Mouse (Mus musculus) limb, embryonic 13.5 days (tissue): Measurements from ENCODE around the gene Ankdd1a. TPM values are rescaled to one million over a fixed set of nuclear protein-coding genes. Genes with fewer than 3 reads are reported as not detected.
A peak's percentile ranks its signal among the peaks of the same experiment; 100 is the strongest.

Source experiments
- ATAC-seq: fragments of 200-750 bp; cut with Nextera tagmentation; 2 replicates; pipeline ENCODE4 v1.8.0; 2017; ENCODE audit warnings: low read depth, moderate number of reproducible peaks, moderate TSS enrichment; ENCODE audit not compliant: low FRiP score
- H3K27ac ChIP-seq: fragments of 300-500 bp; sonication (generic); 2 replicates; pipeline ENCODE4 v1.5.1; 2015; ENCODE audit warnings: inconsistent platforms, mild to moderate bottlenecking, moderate library complexity
- H3K27me3 ChIP-seq: fragments of 300-500 bp; sonication (generic); 2 replicates; pipeline ENCODE4 v1.6.1; 2015; ENCODE audit warnings: mild to moderate bottlenecking, inconsistent platforms
- H3K36me3 ChIP-seq: fragments of 300-500 bp; sonication (generic); 2 replicates; pipeline ENCODE4 v1.6.1; 2015; ENCODE audit warnings: inconsistent platforms, mild to moderate bottlenecking, moderate library complexity
- H3K4me1 ChIP-seq: fragments of 300-500 bp; sonication (generic); 2 replicates; pipeline ENCODE4 v1.6.1; 2015; ENCODE audit warnings: inconsistent platforms
- H3K4me2 ChIP-seq: fragments of 300-500 bp; sonication (generic); replicated peaks from 2 replicates; pipeline ENCODE4 v1.6.1; 2015; ENCODE audit warnings: inconsistent platforms, mild to moderate bottlenecking, moderate library complexity
- H3K4me3 ChIP-seq: fragments of 300-500 bp; sonication (generic); 2 replicates; pipeline ENCODE4 v1.5.1; 2015; ENCODE audit warnings: moderate library complexity, mild to moderate bottlenecking, inconsistent platforms
- H3K9ac ChIP-seq: fragments of 300-500 bp; sonication (generic); 2 replicates; pipeline ENCODE4 v1.6.1; 2015; ENCODE audit warnings: mild to moderate bottlenecking, inconsistent platforms
- H3K9me3 ChIP-seq: fragments of 300-500 bp; sonication (generic); 2 replicates; pipeline ENCODE4 v1.6.1; 2016; ENCODE audit warnings: inconsistent platforms
- WGBS: fragments of 180-500 bp; shearing (Covaris S2); methylation state at CpG from one replicate; pipeline ENCODE4 v1.1.7; 2015; 5-methylcytosine and 5-hydroxymethylcytosine counted together
- polyA plus RNA-seq: library from polyadenylated mRNA; unstranded; fragments of >200 nt; fragmentation: Nextera tagmentation; extraction: Ambion mirVana; gene quantifications from 2 replicates; pipeline ENCODE4 v1.2.1, GENCODE M21; 2015

Ankdd1a gene
- polyA plus RNA-seq, 1 experiment from 2014 or later: not detected

DNA sequence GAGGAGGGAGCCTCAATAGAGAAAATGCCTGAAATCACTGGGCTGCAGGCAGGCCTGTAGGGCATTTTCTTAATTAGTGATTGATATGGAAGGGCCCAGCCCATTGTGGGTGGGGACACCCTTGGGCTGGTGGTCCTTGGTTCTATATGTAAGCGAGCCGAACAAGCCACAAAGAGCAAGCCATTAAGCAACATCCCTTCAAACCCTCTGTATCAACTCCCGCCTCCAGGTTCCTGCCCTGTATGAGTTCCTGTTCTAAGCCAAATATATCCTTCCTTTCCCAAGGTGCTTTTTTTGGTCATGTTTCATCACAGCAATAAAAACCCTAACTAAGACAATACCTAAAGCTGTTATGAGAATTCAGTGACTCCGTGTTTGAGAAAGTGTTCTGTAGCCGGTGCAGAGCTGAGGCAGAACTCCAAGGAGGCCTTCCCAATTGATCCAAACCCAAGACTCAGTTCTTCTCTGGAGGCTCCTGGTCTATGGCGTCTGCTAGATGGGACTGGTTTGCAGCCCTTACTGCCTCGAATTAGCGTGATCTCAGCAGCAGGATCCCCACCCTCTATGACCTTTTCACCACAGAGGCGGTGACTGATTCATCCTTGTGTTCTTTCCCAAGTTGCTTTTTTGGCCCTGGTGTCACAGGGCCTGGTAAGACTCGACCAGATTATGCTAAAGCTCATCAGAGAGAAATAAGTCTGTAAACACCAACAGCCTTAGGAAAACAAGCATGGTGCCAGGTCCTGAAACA, 5.6 kb upstream of the Ankdd1a start:
- no peak for ATAC-seq
- 83% methylated on average over 10 of the region's 10 CpGs for WGBS
- no peak overlapping the region for H3K27ac ChIP-seq

DNA sequence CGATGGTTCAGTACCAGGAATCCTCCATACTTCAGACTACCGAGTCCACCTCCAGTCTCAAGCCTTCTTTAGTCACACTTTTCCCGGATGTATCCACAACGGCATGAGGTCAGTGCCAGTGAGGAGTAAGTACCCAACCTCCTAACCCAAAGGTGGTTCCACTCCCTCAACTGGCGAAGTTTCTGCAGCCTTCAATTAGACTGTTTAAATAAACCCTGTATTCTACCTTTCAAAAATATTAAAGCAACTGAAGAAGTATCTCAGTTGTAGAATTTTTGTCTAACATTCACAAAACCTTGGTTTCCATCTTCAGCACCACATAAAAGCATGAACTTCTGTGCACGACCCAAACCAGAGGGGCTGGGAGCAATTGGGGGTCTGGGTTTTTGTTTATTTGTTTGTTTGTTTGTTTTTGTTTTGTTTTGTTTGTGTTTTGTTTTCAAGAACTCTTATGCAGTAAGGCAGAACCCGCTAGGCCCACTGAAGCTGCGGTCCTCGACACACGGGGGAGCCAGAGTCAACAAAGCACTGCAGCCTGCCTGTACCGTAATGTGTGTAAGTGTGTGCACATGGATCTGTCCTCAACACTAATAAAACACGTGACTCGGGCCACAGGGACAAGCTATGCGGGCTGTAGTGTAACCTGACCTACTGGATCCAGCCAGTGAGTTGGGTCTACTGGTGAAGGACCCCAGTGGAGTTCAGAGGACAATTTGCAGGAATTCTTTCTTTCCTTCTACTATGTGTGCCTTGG, 3.8 kb upstream of the Ankdd1a start:
- ATAC-seq: peak; percentile 79; the same call in 1 of the 2 replicates
- WGBS: 28% methylated on average over 14 of the region's 14 CpGs
- Histone ChIP-seq H3K4me3 (no peak overlapping the region), H3K4me1 (peaks cover 16% of the 10 kb centered on the region), H3K27ac (no peak overlapping the region), H3K9ac (no peak overlapping the region), H3K27me3 (peaks cover 8% of the 10 kb centered on the region; the same call in 1 of the 2 replicates), H3K9me3 (no peaks in the 10 kb centered on the region), H3K36me3 (no peaks in the 10 kb centered on the region), H3K4me2 (peak overlapping the region; percentile 38)

More for the DNA sequence above, 5.6 kb upstream of the Ankdd1a start:
- no peaks in the 10 kb centered on the region for H3K9me3 ChIP-seq
- peaks cover 8% of the 10 kb centered on the region; the same call in 1 of the 2 replicates for H3K27me3 ChIP-seq
- H3K9ac ChIP-seq: no peak overlapping the region
- H3K4me2 ChIP-seq: no peak overlapping the region
- peaks cover 4% of the 10 kb centered on the region for H3K4me1 ChIP-seq
- H3K4me3 ChIP-seq: no peak overlapping the region
- no peaks in the 10 kb centered on the region for H3K36me3 ChIP-seq

DNA sequence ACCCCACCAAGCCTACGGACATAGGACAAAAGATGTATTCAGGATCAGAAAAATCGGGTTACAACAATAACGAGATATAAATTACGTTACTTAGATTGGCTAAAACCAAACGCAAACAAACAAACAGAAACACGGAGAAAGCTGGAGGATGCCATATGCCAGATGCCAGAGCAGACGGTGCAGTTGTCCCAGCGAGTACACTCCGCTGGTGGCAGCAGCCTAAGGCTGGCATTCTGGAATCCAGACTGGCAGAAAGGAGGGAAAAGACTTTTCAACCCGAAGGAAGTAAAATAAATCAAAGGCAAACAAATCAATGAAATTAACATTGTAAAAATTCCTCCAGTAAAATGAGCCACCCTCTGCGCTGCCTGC, 498 bp upstream of the Ankdd1a start:
- Histone ChIP-seq H3K4me2 (peak overlapping the region; percentile 67), H3K9ac (peak overlapping the region; percentile 62), H3K4me1 (peaks cover 16% of the 10 kb centered on the region), H3K4me3 (peak overlapping the region; percentile 34), H3K27me3 (peaks cover 8% of the 10 kb centered on the region; the same call in 1 of the 2 replicates), H3K36me3 (no peaks in the 10 kb centered on the region), H3K27ac (no peak overlapping the region), H3K9me3 (no peaks in the 10 kb centered on the region)
- 14% methylated on average over 11 of the region's 11 CpGs for WGBS
- ATAC-seq: no peak

DNA sequence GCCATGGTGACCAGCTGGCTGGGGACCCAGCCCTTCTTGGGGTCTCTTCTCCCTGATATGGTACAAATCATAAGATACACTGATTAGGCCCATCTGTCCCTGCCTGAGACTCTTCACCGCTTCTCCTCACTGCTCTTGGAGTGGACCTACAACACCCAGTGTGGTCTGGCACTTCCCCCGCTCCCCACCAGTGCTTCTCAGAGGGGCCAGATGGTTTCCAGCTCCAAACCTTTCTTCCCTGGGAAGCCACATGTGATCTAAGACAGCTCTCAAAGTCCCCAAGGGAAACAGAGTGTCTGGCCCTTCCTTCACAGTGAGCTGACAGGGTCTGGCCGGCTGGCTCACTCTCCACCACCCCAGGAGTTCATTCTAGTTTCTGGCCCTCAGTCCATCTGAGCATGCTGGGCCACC, 5.1 kb downstream of the Ankdd1a start:
- no peaks in the 10 kb centered on the region for H3K27me3 ChIP-seq
- no peak for ATAC-seq
- no peaks in the 10 kb centered on the region for H3K36me3 ChIP-seq
- H3K4me1 ChIP-seq: peaks cover 7% of the 10 kb centered on the region
- H3K27ac ChIP-seq: no peak overlapping the region
- WGBS: 60% methylated on average over 3 of the region's 3 CpGs
- H3K9me3 ChIP-seq: no peaks in the 10 kb centered on the region
- no peak overlapping the region for H3K9ac ChIP-seq
- H3K4me2 ChIP-seq: no peak overlapping the region
- no peak overlapping the region for H3K4me3 ChIP-seq

DNA sequence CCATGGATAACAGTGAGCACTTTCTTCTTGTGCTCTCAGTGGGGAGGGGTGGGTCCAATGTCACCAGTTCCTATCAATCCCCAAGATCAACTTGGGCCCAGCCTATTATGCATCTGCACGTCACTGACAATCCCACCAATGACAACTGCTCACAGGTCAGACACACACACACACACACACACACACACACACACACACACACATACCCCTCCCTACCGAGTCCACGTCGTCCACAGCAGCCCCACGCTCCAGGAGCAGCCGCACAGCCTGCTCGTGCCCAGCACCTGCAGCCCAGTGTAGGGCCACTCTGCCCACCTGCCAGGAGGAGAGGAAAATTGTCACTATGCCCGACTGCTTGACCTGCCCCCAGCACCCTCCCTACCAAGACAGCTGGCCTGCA, 5.6 kb downstream of the Ankdd1a start:
- Histone ChIP-seq H3K36me3 (no peaks in the 10 kb centered on the region), H3K27me3 (no peaks in the 10 kb centered on the region), H3K9me3 (no peaks in the 10 kb centered on the region), H3K27ac (no peak overlapping the region), H3K9ac (no peak overlapping the region), H3K4me3 (no peak overlapping the region), H3K4me1 (0 out of 2 replicates have a peak, but pooled peaks cover 2% of the 10 kb centered on the region), H3K4me2 (no peak overlapping the region)
- WGBS: 69% methylated on average over 8 of the region's 8 CpGs
- no peak for ATAC-seq

DNA sequence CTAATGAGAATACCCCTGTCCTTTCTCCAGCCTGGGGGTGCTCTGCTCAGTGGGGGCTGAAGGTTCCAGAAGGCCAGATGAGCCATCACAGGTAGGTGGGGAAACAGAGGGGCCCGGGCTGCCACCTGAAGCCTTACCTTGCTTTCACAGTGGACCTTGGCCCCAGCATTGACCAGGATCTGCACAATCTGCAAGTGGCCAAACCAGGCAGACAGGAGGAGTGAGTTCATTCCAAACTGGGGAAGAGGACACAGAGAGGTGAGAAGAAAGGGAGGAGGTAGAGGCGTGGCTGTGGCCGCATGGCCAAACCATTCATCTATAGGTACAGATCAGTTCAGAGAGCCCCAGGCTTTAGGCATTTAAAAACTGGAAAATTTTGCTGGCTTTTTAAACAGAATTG, 7.5 kb downstream of the Ankdd1a start:
- no peaks in the 10 kb centered on the region for H3K27me3 ChIP-seq
- H3K36me3 ChIP-seq: no peaks in the 10 kb centered on the region
- H3K4me1 ChIP-seq: peaks cover 2% of the 10 kb centered on the region; the same call in 1 of the 2 replicates
- no peaks in the 10 kb centered on the region for H3K9me3 ChIP-seq
- H3K4me2 ChIP-seq: no peak overlapping the region
- H3K9ac ChIP-seq: no peak overlapping the region
- ATAC-seq: no peak
- WGBS: 76% methylated on average over 3 of the region's 3 CpGs
- no peak overlapping the region for H3K4me3 ChIP-seq
- H3K27ac ChIP-seq: no peak overlapping the region

DNA sequence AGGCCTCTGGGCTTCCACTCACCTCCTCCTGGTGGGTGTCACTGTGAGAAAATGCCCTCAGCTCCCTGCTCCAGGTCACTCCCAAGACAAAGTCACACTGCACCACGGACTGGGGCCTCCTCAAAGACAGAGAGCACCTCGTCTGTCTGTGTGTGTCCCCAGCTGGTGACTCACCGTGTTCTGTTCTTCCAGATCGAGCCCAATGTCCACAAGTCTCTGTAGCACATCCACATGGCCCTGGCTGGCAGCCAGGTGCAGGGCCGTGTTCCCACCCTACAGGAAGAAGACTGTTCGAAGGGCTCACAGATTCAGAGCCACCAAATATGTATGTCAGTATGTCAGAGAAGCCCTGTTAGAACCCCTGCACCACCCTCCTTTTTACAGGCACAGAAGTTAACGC, 11.5 kb downstream of the Ankdd1a start:
- WGBS: 47% methylated on average over 7 of the region's 7 CpGs
- no peak overlapping the region for H3K9ac ChIP-seq

DNA sequence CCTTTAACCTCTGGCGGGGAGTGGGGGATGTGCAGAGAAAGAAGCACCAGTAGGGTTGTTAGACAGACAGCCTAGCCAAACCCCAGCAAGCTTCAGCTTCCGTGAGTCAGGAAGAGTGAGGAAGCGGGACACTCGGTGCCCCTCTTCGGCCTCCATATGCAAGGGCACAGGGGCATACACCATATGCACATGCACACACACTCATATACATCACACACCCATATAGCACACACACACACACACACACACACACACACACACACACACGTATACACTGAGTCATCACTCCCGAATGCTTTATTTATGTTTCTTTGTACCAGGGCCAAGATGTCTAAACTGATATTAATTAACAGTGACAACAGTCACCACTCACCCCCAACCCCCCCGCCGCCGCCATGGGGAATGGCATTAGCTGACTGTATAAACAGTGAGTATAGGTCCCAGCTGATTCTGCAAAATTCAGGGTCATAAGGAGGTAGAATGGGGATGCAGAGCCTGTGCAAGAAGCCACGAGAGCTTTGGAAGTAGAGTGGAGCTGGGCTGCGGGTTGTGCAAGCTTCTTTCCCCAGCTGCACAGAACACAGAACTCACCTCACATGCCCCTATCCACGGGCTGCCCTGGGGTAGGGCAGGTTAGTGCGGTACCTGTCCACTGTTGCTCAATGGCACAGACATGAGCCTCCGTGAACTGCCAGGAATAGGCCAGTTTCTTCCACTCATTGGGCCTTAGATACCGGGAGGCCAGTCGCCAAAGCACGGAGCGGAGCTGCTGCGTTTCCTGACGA, 17.1 kb downstream of the Ankdd1a start:
- H3K9me3 ChIP-seq: no peaks in the 10 kb centered on the region
- WGBS: 82% methylated on average over 21 of the region's 21 CpGs
- no peak for ATAC-seq

More for the DNA sequence above, 11.5 kb downstream of the Ankdd1a start:
- Histone ChIP-seq H3K4me2 (no peak overlapping the region), H3K9me3 (no peaks in the 10 kb centered on the region), H3K4me3 (no peak overlapping the region), H3K4me1 (peaks cover 2% of the 10 kb centered on the region; the same call in 1 of the 2 replicates), H3K36me3 (no peaks in the 10 kb centered on the region), H3K27ac (no peak overlapping the region), H3K27me3 (no peaks in the 10 kb centered on the region)
- ATAC-seq: no peak

DNA sequence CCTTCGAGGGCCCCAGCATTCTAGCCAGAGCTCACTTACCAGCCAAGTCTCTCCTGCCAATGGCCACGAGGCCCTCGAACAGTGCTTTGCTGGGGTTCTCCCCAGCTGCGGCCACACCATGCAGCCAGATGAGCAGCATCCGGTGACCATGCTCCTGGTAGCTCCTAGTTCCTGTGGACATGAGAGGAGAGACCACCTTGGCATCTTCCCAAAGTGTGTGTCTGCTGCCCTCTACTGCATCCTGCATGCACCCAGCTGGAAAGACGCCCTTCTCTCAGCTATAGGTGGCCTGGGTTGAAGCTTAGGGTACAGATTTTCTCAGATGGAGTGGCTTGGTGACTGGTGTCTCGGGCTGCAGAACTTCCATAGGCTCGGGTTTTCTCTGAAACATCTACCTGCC, 17.8 kb downstream of the Ankdd1a start:
- Histone ChIP-seq H3K27ac (no peak overlapping the region), H3K9me3 (no peaks in the 10 kb centered on the region), H3K27me3 (no peaks in the 10 kb centered on the region), H3K9ac (no peak overlapping the region), H3K36me3 (no peaks in the 10 kb centered on the region), H3K4me2 (no peak overlapping the region), H3K4me3 (no peak overlapping the region), H3K4me1 (0 out of 2 replicates have a peak, but pooled peaks cover 2% of the 10 kb centered on the region)
- no peak for ATAC-seq
- WGBS: 56% methylated on average over 8 of the region's 8 CpGs

More for the DNA sequence above, 17.1 kb downstream of the Ankdd1a start:
- H3K4me1 ChIP-seq: 0 out of 2 replicates have a peak, but pooled peaks cover 2% of the 10 kb centered on the region
- no peak overlapping the region for H3K27ac ChIP-seq
- no peak overlapping the region for H3K4me2 ChIP-seq
- H3K27me3 ChIP-seq: no peaks in the 10 kb centered on the region
- no peaks in the 10 kb centered on the region for H3K36me3 ChIP-seq
- no peak overlapping the region for H3K4me3 ChIP-seq
- no peak overlapping the region for H3K9ac ChIP-seq

DNA sequence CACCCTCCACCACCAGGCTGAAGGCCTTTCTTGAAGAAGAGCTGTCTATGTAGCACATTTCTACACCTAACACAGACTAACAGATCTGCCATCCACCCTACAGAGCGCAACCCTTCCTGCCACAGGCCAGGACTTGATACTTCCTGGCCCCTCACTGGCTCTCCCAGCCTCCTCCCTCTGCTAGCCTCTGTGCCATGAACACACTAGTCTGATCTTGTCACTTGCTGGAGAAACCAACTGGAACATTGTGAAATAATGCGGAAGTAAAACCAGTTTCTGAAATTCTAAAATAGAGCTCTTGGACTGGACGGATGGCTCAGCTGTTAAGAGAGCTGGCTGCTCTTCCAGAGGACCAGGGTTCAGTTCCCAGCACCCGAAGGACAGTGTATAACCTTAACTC, 27.1 kb downstream of the Ankdd1a start:
- 86% methylated on average over 4 of the region's 4 CpGs for WGBS
- Histone ChIP-seq H3K4me2 (no peak overlapping the region), H3K27me3 (no peaks in the 10 kb centered on the region), H3K9me3 (no peaks in the 10 kb centered on the region), H3K36me3 (peaks cover 17% of the 10 kb centered on the region), H3K27ac (no peak overlapping the region), H3K4me1 (no peaks in the 10 kb centered on the region), H3K9ac (no peak overlapping the region), H3K4me3 (no peak overlapping the region)
- no peak for ATAC-seq

DNA sequence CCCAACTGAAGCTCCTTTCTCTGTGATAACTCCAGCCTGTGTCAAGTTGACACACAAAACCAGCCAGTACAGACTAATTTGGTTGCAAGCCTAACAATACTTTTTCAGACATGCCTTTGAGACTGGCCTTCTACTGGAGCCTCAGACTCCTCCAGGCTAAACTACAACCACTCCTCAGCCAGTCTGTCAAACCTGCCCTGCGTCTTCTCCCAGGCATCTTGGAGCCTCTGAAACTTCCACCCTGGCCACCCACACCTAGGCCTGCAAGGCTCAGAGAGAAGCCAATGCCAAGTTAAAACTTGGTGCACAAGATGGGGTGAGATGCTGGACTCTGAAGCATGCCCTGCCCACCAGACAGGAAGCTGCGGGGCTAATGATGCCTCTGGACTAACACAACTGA, 27.6 kb downstream of the Ankdd1a start:
- Histone ChIP-seq H3K4me1 (no peaks in the 10 kb centered on the region), H3K36me3 (peaks cover 22% of the 10 kb centered on the region), H3K27me3 (no peaks in the 10 kb centered on the region), H3K9me3 (no peaks in the 10 kb centered on the region), H3K9ac (no peak overlapping the region), H3K4me3 (no peak overlapping the region), H3K27ac (no peak overlapping the region), H3K4me2 (no peak overlapping the region)
- no peak for ATAC-seq
- 90% methylated on average over 2 of the region's 2 CpGs for WGBS

DNA sequence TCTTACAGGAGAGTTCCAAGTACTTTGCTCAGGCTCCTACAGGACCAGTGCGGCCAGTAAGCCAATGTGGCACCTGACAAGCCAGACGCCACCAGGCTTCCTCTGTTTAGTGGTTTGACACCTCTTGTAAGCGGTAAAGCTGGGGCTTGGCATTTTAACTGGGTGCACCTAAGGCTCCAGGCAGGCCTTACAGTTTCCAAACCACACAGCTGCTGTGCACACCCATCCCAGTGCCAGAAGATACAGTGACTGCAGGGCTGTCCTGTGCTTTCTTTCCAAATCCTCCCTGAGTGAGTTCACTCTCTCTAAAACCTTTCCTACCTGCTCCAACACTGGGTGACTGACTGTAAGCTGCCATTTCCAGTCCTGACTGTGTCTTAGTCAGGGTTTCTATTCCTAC, 28.5 kb downstream of the Ankdd1a start:
- Histone ChIP-seq H3K4me3 (no peak overlapping the region), H3K36me3 (peaks cover 30% of the 10 kb centered on the region), H3K9me3 (no peaks in the 10 kb centered on the region), H3K4me1 (no peaks in the 10 kb centered on the region), H3K9ac (no peak overlapping the region), H3K27me3 (no peaks in the 10 kb centered on the region), H3K27ac (no peak overlapping the region), H3K4me2 (no peak overlapping the region)
- 78% methylated on average over 3 of the region's 3 CpGs for WGBS
- no peak for ATAC-seq
